Mouse (Mus musculus) thymus, postnatal 0 days (tissue): ENCODE results near the gene Fyco1. TPM values are rescaled to one million over a fixed set of nuclear protein-coding genes. Genes with fewer than 3 reads are reported as not detected.
A peak's percentile ranks its signal among the peaks of the same experiment; 100 is the strongest.

Experiments used
- DNase-seq: peaks from one replicate; pipeline ENCODE4 v3.0.0-alpha.2; 2015; ENCODE audit warnings: low spot score
- polyA plus RNA-seq: library from polyadenylated mRNA; unstranded; fragments of >200 nt; fragmentation: Nextera tagmentation; extraction: Ambion mirVana; gene quantifications from 2 replicates; pipeline ENCODE4 v1.2.1, GENCODE M21; 2015

Gene Fyco1
- 5.6 and 10.3 TPM in 2 replicates for polyA plus RNA-seq

GRCm38 (mm10) chr9:123851713-123852448 lies at the start of gene Fyco1:
Gene Fyco1, minus strand, starts transcription at chr9:123851899.
- DNase-seq, result peak; percentile 96

DNA sequence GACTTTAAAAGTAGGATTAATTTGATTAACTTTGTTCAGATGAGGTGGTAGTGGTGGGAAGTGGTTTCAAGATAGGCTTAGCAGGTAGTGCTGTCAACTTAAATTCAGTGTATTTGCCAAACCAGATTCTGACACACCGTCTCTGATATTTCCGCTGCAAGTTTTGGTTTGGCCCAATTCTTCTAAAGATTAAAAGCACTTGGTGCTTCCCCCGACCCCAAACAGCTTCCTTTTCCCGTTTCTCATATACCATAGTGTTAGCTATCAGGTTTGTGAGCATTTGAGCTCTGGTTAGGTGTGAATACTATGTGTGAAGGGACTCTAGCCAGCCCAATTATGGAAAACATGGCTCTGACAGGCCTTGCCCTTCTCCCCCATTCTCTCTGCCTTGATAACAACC lies 20.4 kb upstream of the Fyco1 start:
- DNase-seq, result peak; percentile 45

- no peak for DNase-seq
Observed at GRCm38 (mm10) chr9:123869167-123869784, 17.6 kb upstream of the Fyco1 start.

- DNase-seq, result no peak
Observed at GRCm38 (mm10) chr9:123863641-123864040, 11.9 kb upstream of the Fyco1 start.

GRCm38 (mm10) chr9:123862895-123863616 lies 11.4 kb upstream of the Fyco1 start:
- DNase-seq, result no peak

GRCm38 (mm10) chr9:123861929-123862328 lies 10.2 kb upstream of the Fyco1 start, which contains the start of gene Xcr1:
Gene Xcr1, minus strand, starts transcription at chr9:123862029.
- no peak for DNase-seq

- DNase-seq, result no peak
Observed at GRCm38 (mm10) chr9:123856836-123857235, 5.1 kb upstream of the Fyco1 start.

DNA sequence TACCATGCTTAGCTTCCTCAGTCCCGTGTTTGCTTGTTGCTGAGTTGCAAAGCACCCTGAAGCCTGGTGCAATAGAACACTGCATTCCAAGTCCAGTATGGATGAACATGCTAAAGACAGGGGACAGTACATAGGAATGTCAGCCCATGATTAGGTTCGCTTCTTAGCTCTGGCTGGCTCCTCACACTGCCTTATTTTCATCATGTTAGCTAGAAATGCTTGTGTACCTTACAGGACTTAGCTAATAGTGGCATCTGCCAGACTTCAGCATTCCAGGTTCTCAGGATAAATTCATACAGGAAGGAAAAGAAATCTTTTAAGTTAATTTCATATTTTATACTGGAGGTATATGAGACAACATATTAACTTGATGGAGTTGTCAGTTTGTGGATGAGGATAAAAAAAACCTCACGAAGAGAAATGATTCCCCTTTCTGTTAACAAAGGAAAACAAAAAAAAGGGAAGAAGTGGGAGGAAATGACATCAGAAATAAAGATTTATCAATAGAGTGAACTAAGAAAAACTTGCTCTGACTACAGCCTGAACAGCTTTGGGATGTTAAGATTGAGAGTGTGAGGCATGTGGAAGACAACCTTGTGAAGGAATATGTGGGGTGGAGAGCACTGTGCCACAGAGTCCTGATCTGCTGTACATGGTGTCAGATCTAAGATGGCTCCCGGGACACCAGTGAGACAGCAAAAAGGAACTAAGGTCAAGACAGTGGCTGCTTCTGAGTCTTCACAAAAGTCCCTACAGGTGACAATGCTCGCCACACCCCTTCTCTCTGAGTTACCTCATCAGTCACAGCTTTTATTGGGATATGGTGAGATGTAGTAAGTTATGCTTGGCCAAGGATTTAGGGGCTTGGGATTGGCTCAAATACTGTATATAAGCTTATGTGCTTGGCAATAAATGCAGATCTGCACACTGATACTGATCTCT lies 1.0 kb upstream of the Fyco1 start:
- no peak for DNase-seq

- peak; percentile 83 for DNase-seq
Observed at GRCm38 (mm10) chr9:123851062-123851712, 512 bp downstream of the Fyco1 start.

DNA sequence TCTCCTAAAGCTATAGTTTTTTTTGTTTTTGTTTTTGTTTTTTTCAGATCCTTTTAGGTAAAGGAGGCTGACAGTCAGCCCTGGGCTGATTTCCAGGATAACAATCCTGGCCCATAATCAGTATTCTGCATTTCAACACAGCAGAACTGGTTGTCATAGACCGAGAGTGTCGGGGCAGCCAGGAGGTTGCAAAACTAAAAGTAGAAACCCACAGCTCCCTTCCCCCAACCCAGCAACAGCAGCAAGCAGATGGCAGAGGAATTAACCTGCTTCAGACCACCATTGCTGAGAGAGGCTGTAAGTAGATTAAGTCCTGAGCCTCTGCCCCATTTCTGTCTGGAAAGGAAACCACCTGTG lies 1.0 kb downstream of the Fyco1 start:
- DNase-seq, result peak; percentile 80

GRCm38 (mm10) chr9:123849976-123850695 lies 1.6 kb downstream of the Fyco1 start:
- DNase-seq, result peak; percentile 33

DNA sequence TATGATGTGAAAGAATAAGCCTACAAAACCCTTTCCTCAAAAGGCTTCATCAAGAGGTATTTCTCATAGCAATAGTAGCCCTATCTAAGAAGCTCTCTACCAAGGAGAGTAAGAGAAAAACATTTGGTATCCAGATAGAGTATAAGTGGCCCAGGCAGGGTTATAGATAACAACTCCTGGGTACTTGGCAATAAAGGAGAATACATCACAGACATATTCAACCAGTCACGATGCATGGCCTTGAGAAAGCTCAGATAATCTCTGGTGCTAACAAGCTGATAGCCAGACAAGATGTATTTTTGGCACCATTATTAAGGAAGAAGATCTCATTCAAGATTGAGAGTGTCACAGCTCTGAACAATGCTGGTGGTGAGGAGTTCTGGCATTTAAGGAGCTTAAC lies 5.2 kb downstream of the Fyco1 start:
- no peak for DNase-seq

- peak; percentile 24 for DNase-seq
Observed at GRCm38 (mm10) chr9:123845120-123845519, 6.6 kb downstream of the Fyco1 start.

DNA sequence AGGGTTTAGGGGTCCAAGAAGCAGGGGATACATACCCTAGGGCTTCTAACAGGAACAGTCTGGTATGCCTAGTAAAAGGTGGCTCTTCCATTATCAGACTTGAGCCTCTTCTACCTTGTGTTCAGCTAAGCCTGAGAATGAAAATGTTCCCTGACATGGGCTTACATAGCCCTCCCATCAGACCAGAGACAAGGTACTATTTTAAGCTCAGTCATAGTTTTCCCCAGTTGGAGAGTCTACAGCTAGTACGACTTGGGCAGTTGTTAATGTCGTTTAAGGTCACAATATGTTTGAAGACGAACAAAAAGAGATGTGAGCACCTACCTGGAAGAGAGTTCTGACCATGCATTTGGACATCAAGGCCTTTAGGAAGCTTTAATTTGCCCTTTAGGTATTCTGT lies 7.2 kb downstream of the Fyco1 start:
- DNase-seq, result no peak

DNA sequence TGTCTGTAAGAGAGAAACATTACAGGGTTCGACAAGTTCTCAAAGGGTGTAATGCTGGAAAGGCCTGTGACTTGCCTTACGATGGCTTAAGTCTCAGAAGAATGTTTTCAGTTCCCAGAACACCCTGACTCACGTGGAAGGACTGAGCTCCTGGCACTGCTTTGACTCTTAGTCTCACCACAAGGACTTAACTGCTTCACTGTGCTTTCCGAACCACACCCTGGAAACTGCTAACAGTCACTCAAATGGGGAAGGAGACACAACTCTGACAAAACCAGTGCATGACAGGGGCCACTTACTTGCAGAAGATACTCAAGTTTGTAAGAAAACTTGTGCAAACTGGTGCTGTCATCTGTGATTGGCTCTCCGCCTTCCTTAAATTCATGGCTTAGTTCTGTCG lies 11.5 kb downstream of the Fyco1 start:
- no peak for DNase-seq

DNA sequence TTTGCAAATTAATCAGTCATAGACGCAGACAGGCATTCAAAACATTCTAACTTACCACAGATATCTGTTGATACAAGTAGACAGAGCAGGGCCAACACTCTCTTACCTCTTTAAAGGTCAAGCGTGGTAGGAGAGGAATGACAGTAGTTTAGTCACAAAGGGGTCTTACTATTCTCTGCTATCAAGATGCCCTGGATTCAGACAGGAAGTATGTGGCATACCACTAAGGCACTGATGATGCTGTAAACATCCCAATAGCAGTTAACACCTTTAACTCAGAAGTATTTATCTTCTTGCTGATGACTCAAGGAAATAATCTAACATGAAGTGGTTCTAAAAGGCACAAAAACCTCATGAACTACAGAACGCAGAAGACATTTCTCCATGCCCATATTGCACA lies 15.8 kb downstream of the Fyco1 start:
- DNase-seq, result no peak

DNA sequence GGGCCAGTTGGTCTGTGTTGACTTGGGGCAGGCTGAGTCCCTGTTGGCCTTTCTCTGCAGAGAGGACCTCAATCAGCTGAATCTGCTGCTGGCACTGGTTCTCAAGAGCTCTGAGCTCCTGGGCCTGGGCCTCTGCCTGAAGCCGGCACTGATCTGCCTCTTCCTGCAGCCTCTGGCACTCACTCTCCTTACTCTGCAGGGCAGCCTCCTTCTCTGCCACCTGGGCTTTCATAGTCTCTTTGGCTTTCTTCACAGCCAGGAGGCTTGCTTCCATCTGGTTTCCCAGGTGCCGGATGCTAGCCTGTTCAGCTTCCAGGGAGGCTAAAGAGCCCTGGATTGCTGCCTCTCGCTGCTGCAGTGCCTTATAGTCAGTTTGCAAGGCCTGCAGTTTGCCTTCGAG lies 22.8 kb downstream of the Fyco1 start:
- DNase-seq, result no peak

- DNase-seq, result no peak
Observed at GRCm38 (mm10) chr9:123826631-123827030, 25.1 kb downstream of the Fyco1 start.

GRCm38 (mm10) chr9:123818601-123819000 lies 33.1 kb downstream of the Fyco1 start:
- no peak for DNase-seq

- no peak for DNase-seq
Observed at GRCm38 (mm10) chr9:123815996-123816395, 35.7 kb downstream of the Fyco1 start.
